Mouse (Mus musculus): ENCODE measurements around the gene Asap3. TPM values are rescaled to one million over a fixed set of nuclear protein-coding genes. Genes with fewer than 3 reads are reported as not detected.

Gene Asap3
- polyA plus RNA-seq, 1 experiment from 2014 or later = 8.1 TPM

DNA sequence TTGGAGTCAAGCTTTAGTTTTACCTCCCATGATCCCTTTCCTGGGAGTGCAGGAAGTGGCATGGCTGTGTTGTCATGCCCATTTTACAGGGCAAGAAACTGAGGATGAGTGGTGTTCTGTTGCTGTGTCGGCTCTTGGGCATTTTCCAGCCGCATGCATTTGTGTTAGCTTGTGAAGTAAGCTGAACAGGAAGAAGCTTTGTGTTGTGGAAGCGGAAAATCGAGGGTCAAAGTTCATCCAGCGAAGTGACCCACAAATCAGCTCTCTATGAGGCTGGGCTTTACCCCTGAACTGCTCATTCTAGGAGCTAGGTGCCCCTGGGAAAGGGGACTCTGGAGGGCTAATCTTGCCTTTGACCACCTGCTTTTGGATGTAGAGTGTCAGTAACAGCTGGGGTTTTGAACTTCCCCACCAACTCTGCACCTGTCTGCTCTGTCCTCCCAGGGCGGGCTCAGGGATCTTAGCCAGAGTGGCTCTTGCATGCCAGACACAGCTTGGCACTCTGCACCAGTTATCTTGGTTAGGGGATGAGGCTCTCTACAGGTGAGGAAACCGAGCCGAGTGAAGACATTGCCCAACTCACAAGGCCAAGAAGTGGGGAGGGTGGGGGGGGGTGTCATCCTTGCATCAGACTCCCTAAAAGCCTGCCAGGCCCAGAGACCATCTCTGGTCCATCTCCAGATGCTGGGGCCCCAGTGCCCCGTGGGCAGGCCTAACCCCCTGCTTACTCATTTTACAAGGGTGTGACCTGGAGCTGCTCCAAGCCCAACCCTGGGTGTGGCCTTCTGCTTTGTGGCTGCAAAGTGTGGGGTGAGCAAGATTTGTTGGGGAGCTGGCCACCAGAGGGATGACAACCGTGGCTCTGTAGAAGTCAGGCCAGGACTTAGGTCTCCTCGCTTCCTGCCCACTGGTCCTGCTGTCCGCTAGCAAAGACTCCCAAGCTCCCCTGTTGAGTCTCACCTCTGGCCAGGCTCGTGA lies 31.7 kb upstream of the Asap3 start:
- Histone ChIP-seq H3K4me3 (peak overlapping the region; percentile 62; the same call in 1 of the 2 replicates), H3K36me3 (no peaks in the 10 kb centered on the region), H3K4me1 (peaks cover 68% of the 10 kb centered on the region), H3K27me3 (no peaks in the 10 kb centered on the region), H3K4me2 (peak overlapping the region; percentile 89), H3K9me3 (no peaks in the 10 kb centered on the region), H3K27ac (0 out of 2 replicates have a peak overlapping the region, but pooled peaks have one; percentile 34), H3K9ac (no peak overlapping the region)
- 62% methylated on average over 13 of the region's 13 CpGs for WGBS
- peak; percentile 17; the same call in 1 of the 2 replicates for ATAC-seq (ENCODE audit: borderline replicate concordance, extremely low read depth, low FRiP score, low TSS enrichment)

DNA sequence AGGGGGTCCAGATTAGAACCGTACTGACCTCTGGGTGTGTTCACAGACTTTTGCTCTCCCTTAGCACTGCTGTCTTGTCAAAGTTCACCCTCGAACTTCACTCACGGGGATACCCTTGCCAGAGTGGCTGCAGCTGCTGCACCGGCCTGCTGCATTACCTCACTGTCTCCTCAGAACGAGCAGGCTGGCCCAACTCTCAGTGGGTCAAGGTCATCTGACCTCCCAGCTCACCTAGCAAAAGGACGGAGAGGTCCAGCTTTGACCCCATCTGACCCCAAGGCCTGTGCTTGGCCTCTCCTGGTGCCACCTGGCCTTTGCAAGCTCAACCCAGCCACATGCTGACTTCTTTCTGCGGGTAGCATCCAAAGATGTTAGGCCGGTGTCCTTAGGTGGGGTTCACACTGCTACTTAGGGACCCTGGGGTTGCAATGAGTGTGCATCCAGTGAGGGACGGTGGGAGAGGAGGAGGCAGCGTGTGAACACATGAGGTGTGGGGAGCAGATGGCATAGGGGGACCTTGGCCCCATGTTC lies 30.1 kb upstream of the Asap3 start:
- Histone ChIP-seq H3K4me2 (no peak overlapping the region), H3K9me3 (no peaks in the 10 kb centered on the region), H3K27ac (no peak overlapping the region), H3K27me3 (no peaks in the 10 kb centered on the region), H3K36me3 (no peaks in the 10 kb centered on the region), H3K4me1 (peaks cover 84% of the 10 kb centered on the region), H3K9ac (no peak overlapping the region; the same call in 1 of the 2 replicates), H3K4me3 (no peak overlapping the region)
- 62% methylated on average over 10 of the region's 10 CpGs for WGBS
- ATAC-seq (ENCODE audit: borderline replicate concordance, extremely low read depth, low FRiP score, low TSS enrichment) = no peak

- 32% methylated on average over 8 of the region's 8 CpGs for WGBS
- Histone ChIP-seq H3K4me1 (peaks cover 86% of the 10 kb centered on the region), H3K36me3 (no peaks in the 10 kb centered on the region), H3K9me3 (no peaks in the 10 kb centered on the region), H3K4me3 (no peak overlapping the region), H3K9ac (no peak overlapping the region), H3K27ac (peak overlapping the region; percentile 90), H3K4me2 (peak overlapping the region; percentile 24; the same call in 1 of the 2 replicates), H3K27me3 (no peaks in the 10 kb centered on the region)
- ATAC-seq (ENCODE audit: borderline replicate concordance, extremely low read depth, low FRiP score, low TSS enrichment) = no peak
Measured at GRCm38 (mm10) chr4:136177244-136177611, 28.9 kb upstream of the Asap3 start.

- peak; percentile 31; the same call in 1 of the 2 replicates for ATAC-seq (ENCODE audit: borderline replicate concordance, extremely low read depth, low FRiP score, low TSS enrichment)
- H3K4me1 ChIP-seq = peaks cover 85% of the 10 kb centered on the region
Measured at GRCm38 (mm10) chr4:136177612-136178474, 28.3 kb upstream of the Asap3 start.

GRCm38 (mm10) chr4:136178475-136178921 lies 27.7 kb upstream of the Asap3 start:
- Histone ChIP-seq H3K4me3 (no peak overlapping the region), H3K27ac (peak overlapping the region; percentile 90), H3K9ac (no peak overlapping the region), H3K4me1 (peaks cover 79% of the 10 kb centered on the region), H3K36me3 (no peaks in the 10 kb centered on the region), H3K4me2 (no peak overlapping the region), H3K27me3 (no peaks in the 10 kb centered on the region), H3K9me3 (no peaks in the 10 kb centered on the region)
- WGBS = 71% methylated on average over 12 of the region's 12 CpGs
- no peak for ATAC-seq (ENCODE audit: borderline replicate concordance, extremely low read depth, low FRiP score, low TSS enrichment)

More at GRCm38 (mm10) chr4:136177612-136178474, 28.3 kb upstream of the Asap3 start:
- Histone ChIP-seq H3K27me3 (no peaks in the 10 kb centered on the region), H3K4me3 (no peak overlapping the region), H3K27ac (peak overlapping the region; percentile 90), H3K36me3 (no peaks in the 10 kb centered on the region), H3K9ac (no peak overlapping the region), H3K4me2 (peak overlapping the region; percentile 19; the same call in 1 of the 2 replicates), H3K9me3 (no peaks in the 10 kb centered on the region)
- 34% methylated on average over 11 of the region's 11 CpGs for WGBS

DNA sequence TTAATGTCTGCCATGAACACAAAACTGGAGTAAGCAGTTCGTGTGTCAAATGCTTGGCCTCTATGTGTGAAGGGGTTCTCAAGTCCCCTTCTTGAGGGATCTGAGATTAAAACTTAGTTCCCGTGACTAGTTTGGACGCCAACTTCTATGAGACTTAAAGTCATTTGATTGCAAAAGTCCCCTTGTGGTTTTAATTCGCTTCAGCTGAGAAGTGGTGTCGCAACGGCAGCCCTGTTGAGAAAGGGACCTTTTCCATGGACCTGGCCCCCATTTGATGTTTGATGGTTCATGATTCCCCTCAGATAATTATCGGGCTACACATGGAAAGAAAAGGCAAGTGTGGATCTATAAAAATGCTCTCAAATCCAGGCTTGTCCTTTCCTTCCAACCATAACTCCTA lies 26.7 kb upstream of the Asap3 start:
- peak overlapping the region; percentile 47; the same call in 1 of the 2 replicates for H3K4me2 ChIP-seq
- WGBS = 83% methylated on average over 7 of the region's 7 CpGs
- H3K4me3 ChIP-seq = no peak overlapping the region
- H3K4me1 ChIP-seq = peaks cover 69% of the 10 kb centered on the region
- H3K27me3 ChIP-seq = no peaks in the 10 kb centered on the region
- no peak for ATAC-seq (ENCODE audit: borderline replicate concordance, extremely low read depth, low FRiP score, low TSS enrichment)
- H3K36me3 ChIP-seq = no peaks in the 10 kb centered on the region
- no peak overlapping the region for H3K9ac ChIP-seq
- H3K9me3 ChIP-seq = no peaks in the 10 kb centered on the region
- H3K27ac ChIP-seq = peak overlapping the region; percentile 90; the same call in 1 of the 2 replicates

DNA sequence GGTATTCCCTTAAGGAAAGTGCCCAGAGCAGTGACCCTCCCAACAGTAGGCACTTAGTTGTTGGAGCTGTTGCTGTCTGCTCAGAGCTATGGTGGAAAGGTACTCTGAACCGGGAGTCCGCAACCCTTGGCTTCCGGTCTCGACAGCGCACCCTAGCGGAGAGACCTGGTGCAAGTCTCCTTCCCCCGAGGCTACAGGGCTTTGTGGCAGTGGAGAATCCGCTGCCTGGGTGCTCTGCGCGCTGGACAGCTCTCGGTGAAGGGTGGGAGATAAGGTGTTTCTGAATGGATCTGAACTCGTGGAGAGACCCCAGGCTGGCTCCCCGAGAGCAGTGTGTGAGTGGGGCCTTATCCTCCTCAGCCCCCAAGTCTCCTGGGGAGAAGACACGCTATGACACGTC lies 26.2 kb upstream of the Asap3 start:
- H3K4me2 ChIP-seq = peak overlapping the region; percentile 47
- no peaks in the 10 kb centered on the region for H3K27me3 ChIP-seq
- ATAC-seq (ENCODE audit: borderline replicate concordance, extremely low read depth, low FRiP score, low TSS enrichment) = peak; percentile 15; the same call in 1 of the 2 replicates
- peak overlapping the region; percentile 32 for H3K4me3 ChIP-seq
- H3K9me3 ChIP-seq = no peaks in the 10 kb centered on the region
- peaks cover 64% of the 10 kb centered on the region for H3K4me1 ChIP-seq
- no peak overlapping the region for H3K9ac ChIP-seq
- no peaks in the 10 kb centered on the region for H3K36me3 ChIP-seq
- WGBS = 9% methylated on average over 15 of the region's 15 CpGs
- peak overlapping the region; percentile 89 for H3K27ac ChIP-seq

DNA sequence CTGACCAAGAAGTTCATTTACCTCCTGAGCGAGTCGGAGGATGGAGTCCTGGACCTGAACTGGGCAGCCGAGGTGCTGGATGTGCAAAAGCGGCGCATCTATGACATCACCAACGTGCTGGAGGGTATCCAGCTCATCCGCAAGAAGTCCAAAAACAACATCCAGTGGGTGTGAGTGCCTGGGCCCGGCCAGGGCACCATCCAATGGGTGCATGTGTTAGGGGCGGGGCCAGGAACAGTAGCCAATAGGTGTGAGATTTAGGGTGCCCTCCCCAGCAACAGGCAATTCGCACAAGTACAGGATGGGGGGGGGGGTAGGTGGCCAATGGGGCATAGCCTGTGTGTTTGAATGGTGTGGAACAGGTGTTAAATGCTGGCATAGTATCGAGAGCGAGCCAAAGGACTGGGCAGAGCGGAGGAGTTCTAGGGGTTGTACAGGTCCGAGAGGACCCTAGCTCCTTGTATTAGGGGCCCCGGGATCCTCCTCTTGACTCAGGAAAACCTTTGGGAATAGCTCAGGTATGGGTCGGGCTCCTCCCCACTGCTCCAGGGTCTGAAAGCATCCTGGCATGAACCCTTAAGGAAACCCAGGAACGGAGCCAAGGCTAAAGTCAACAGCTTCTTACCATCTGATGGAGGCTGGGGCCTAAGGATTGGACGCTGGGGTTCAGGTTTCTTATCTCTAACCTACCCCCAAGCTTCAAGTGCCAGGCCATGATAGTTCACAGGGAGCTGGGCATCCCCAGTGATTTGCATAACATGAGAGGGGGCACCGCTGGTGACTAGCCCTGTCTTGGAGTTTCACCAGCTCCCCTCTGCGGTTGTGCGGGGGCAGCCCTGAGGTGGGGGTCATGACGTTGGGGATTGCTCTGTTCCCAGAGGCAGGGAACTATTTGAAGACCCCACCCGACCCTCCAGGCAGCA lies 25.5 kb upstream of the Asap3 start:
- ATAC-seq (ENCODE audit: borderline replicate concordance, extremely low read depth, low FRiP score, low TSS enrichment) = peak; percentile 83
- Histone ChIP-seq H3K4me1 (peaks cover 65% of the 10 kb centered on the region), H3K27me3 (no peaks in the 10 kb centered on the region), H3K4me3 (peak overlapping the region; percentile 32), H3K27ac (peak overlapping the region; percentile 89), H3K36me3 (no peaks in the 10 kb centered on the region), H3K9me3 (no peaks in the 10 kb centered on the region), H3K9ac (no peak overlapping the region), H3K4me2 (peak overlapping the region; percentile 47)
- 15% methylated on average over 23 of the region's 23 CpGs for WGBS

DNA sequence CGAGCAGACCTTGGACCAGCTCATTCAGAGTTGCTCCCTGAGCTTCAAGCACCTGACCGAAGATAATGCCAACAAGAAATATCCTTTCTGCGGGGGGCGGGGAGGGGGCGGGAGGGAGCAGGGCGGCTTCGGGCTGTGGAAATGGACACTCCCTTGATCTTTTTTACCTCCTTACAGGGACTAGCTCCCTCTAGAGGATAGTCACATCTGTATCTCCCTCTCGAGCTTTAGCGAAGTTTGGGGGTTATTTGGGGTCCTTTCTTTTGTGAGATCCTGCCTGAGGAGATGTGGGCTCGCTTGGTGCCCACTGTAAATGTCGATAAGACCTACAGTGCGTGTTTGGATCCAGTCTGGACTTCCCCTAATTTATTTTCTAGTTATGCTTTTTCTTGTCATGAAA lies 24.8 kb upstream of the Asap3 start:
- no peak for ATAC-seq (ENCODE audit: borderline replicate concordance, extremely low read depth, low FRiP score, low TSS enrichment)
- H3K27me3 ChIP-seq = no peaks in the 10 kb centered on the region
- 21% methylated on average over 12 of the region's 12 CpGs for WGBS
- peaks cover 65% of the 10 kb centered on the region for H3K4me1 ChIP-seq
- H3K36me3 ChIP-seq = no peaks in the 10 kb centered on the region
- peak overlapping the region; percentile 32 for H3K4me3 ChIP-seq
- H3K27ac ChIP-seq = peak overlapping the region; percentile 89
- H3K9ac ChIP-seq = no peak overlapping the region; the same call in 1 of the 2 replicates
- H3K4me2 ChIP-seq = peak overlapping the region; percentile 47
- H3K9me3 ChIP-seq = no peaks in the 10 kb centered on the region

DNA sequence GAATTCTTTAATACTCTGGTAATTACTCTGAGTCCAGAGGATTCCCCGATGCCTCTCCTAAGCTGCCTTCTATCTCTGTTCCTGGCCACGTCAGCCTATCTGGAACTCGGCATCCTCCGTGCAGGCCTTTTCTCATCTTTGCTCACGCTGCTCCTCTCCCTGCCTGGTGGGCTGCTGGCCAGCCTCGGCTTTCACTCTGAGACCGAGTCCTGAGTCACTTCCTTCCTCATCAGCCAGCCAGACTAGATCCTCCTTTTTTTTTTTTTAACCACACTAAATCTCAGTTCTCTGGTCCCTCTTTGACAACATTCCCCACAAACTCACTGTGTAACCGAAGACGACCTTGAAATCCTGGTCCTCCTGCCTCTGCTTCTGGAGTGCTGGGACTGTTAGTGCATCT lies 20.8 kb upstream of the Asap3 start:
- no peak overlapping the region for H3K4me2 ChIP-seq
- 46% methylated on average over 9 of the region's 9 CpGs for WGBS
- H3K4me3 ChIP-seq = no peak overlapping the region
- H3K27ac ChIP-seq = peak overlapping the region; percentile 39; the same call in 1 of the 2 replicates
- no peak overlapping the region for H3K9ac ChIP-seq
- H3K4me1 ChIP-seq = peaks cover 41% of the 10 kb centered on the region
- H3K36me3 ChIP-seq = no peaks in the 10 kb centered on the region; the same call in 1 of the 2 replicates
- ATAC-seq (ENCODE audit: borderline replicate concordance, extremely low read depth, low FRiP score, low TSS enrichment) = no peak
- no peaks in the 10 kb centered on the region for H3K27me3 ChIP-seq
- H3K9me3 ChIP-seq = no peaks in the 10 kb centered on the region

Data from lung, embryonic 15.5 days (tissue).